Mouse (Mus musculus) testis, adult 2 months (tissue): ENCODE measurements at regions not wholly inside any gene's neighbourhood (a gene's known extent, or its start where the extent isn't known, plus 50 kb on each side); places are given as distances from the start of the nearest gene placed in this dataset.

Source experiments
- CTCF ChIP-seq: fragments of 200-500 bp; IDR thresholded peaks from 2 replicates; pipeline ENCODE4 v1.5.1; 2012; ENCODE audit warnings: low read depth, mild to moderate bottlenecking, inconsistent platforms, low read length, moderate library complexity; ENCODE audit not compliant: control insufficient read depth, insufficient read depth, insufficient replicate concordance
- POLR2A ChIP-seq: fragments of 200-500 bp; IDR thresholded peaks from 2 replicates; pipeline ENCODE4 v1.6.1; 2012; ENCODE audit warnings: low read depth, mild to moderate bottlenecking, inconsistent platforms, low read length, moderate library complexity; ENCODE audit not compliant: control insufficient read depth

DNA sequence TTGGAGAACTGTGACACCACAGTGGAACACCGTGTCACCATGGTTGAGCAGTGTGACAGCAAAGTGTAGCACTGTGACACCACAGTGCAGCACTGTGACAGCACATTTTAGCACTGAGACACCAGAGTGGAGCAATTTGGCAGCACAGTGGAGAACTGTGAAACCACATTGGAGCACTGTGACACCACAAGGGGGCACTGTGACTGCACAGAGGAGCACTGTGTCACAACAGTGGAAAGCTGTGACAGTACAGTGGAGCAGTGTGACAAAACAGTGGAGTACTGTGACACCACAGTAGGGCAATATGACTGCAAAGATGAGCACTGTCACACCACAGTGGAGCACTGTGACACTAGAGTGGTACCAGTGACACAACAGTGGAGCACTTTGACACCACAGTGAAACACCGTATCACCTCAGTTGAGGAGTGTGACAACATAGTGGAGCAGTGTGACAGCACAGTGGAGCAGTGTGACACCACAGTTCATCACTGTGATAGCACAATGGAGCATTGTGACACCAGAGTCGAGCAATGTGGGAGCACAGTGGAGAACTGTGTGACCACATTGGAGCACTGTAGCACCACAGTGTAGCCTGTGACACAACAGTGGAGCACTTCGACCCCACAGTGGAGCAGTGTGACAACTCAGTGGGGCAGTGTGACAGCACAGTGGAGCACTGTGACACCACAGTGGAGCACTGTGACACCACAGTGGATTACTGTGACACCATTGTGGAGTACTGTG, 114.6 kb upstream of the Vmn1r2 start:
- peak; percentile 25; the same call in 1 of the 2 replicates for TF ChIP-seq CTCF
- no peak for TF ChIP-seq POLR2A
